Mouse (Mus musculus) megakaryocyte-erythroid progenitor cell, adult 5-6 weeks (primary cell): ENCODE data around the gene Fga. TPM values are rescaled to one million over a fixed set of nuclear protein-coding genes. Genes with fewer than 3 reads are reported as not detected.

Source experiments
- ATAC-seq: replicated peaks from 2 replicates; pipeline ENCODE4 v1.8.0; 2016; ENCODE audit warnings: mild to moderate bottlenecking, inconsistent platforms; ENCODE audit not compliant: severe bottlenecking, poor library complexity, low FRiP score, low TSS enrichment
- total RNA-seq, 2 experiments: library from RNA; stranded (forward) in 1 of 2; stranded (reverse) in 1 of 2; fragments of 200-1000, 215-1000 nt in 1 of 2; fragments of >200 nt in 1 of 2; fragmentation: Nextera tagmentation in 1 of 2; gene quantifications; 2 replicates each; pipeline ENCODE4 v1.2.3; 2014 to 2017

Gene Fga
- total RNA-seq, 2 experiments from 2014 or later, result not detected

- ATAC-seq, result no peak
Measured at GRCm38 (mm10) chr3:83021176-83021575, 4.7 kb upstream of the Fga start.

GRCm38 (mm10) chr3:83025036-83025435 lies 840 bp upstream of the Fga start:
- ATAC-seq, result no peak

GRCm38 (mm10) chr3:83027546-83028251 lies 1.8 kb downstream of the Fga start:
- no peak for ATAC-seq

GRCm38 (mm10) chr3:83030331-83030730 lies 4.5 kb downstream of the Fga start:
- no peak for ATAC-seq

- ATAC-seq, result no peak
Measured at GRCm38 (mm10) chr3:83032746-83033308, 7.0 kb downstream of the Fga start.

GRCm38 (mm10) chr3:83033801-83034200 lies 7.9 kb downstream of the Fga start:
- no peak for ATAC-seq

- ATAC-seq, result no peak
Measured at GRCm38 (mm10) chr3:83038865-83039264, 13.0 kb downstream of the Fga start.

GRCm38 (mm10) chr3:83039666-83040065 lies 13.8 kb downstream of the Fga start:
- no peak for ATAC-seq

GRCm38 (mm10) chr3:83042451-83042850 lies 16.6 kb downstream of the Fga start:
- ATAC-seq, result no peak

GRCm38 (mm10) chr3:83046649-83047048 lies 20.8 kb downstream of the Fga start:
- ATAC-seq, result no peak

GRCm38 (mm10) chr3:83049680-83050079 lies 23.8 kb downstream of the Fga start, which contains the start of gene Fgb:
Fgb (minus strand) TSS chr3:83049863.
- no peak for ATAC-seq

GRCm38 (mm10) chr3:83050661-83051060 lies 24.8 kb downstream of the Fga start:
- no peak for ATAC-seq

GRCm38 (mm10) chr3:83052102-83052501 lies 26.2 kb downstream of the Fga start:
- no peak for ATAC-seq

- no peak for ATAC-seq
Measured at GRCm38 (mm10) chr3:83053126-83053525, 27.2 kb downstream of the Fga start.

GRCm38 (mm10) chr3:83053758-83054157 lies 27.9 kb downstream of the Fga start:
- ATAC-seq, result 0 out of 2 replicates have a peak, but pooled peaks have one; percentile 38

GRCm38 (mm10) chr3:83054759-83055158 lies 28.9 kb downstream of the Fga start:
- no peak for ATAC-seq

GRCm38 (mm10) chr3:83055281-83056038 lies 29.6 kb downstream of the Fga start, which contains the start of gene Plrg1:
Plrg1 (plus strand) TSS chr3:83055522.
- ATAC-seq, result peak; percentile 96

- no peak for ATAC-seq
Measured at GRCm38 (mm10) chr3:83057046-83057445, 31.2 kb downstream of the Fga start.

GRCm38 (mm10) chr3:83067920-83068319 lies 42.0 kb downstream of the Fga start:
- no peak for ATAC-seq

GRCm38 (mm10) chr3:83068869-83069268 lies 43.0 kb downstream of the Fga start:
- ATAC-seq, result no peak
